Mouse (Mus musculus) heart, postnatal 10 days (tissue): ENCODE data around the gene Gm10282. TPM values are rescaled to one million over a fixed set of nuclear protein-coding genes. Genes with fewer than 3 reads are reported as not detected.

ENCODE experiments used
- DNase-seq, 2 experiments: peaks; one replicate each; pipeline ENCODE4 v3.0.0; 2021
- intact Hi-C: fragments of 180-260 bp; cut with DNase I; formaldehyde crosslinking; loops from one replicate; pipeline ENCODE4 v1.15.1; 2025
- total RNA-seq, 2 experiments: library from RNA; stranded (reverse); gene quantifications; 2 replicates each; pipeline ENCODE4 v1.2.3; 2021

Gm10282 gene
- total RNA-seq, 2 experiments from 2014 or later: 15.9 to 19.4 TPM

DNA sequence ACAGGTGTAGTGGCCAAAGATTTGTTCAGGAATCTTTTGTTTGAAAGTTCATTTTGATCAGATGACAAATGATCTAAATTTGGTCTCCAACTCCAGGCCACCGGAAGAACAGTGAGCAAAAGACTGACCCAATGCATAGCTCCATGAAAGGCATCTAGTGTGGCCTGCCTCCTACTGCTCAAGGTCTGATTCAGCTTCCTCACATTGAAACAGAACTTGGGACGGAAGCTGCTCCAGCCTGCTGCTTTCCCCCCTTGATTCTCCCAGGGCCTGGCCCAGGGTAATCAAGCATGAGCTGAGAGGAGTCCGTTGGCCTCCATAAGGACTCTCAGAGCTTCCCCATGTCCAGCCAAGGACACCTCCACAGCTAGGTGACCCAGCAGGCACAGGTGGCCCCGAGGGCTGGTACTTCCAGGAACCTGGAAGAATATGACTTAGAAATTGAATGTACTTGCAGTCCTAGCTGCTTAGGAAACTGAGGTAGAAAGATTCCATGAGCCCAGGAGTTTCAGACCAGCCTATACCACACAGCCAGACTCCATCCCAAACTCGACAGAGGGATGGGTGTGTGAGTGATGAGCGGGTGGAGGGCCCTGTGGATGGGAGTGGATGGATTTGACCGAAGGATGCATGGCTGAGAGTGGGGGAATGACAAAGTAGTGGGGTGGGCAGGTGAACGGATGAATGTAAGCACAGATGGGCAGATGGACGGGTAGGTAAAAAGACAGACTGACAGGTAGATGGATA, 4.2 kb downstream of the Gm10282 start:
- no peak for DNase-seq
- intact Hi-C loops: loop anchor here (1.0 kb wide), 1 partner anchor 18 kb away; the partner anchor contains the start of gene Klf2

DNA sequence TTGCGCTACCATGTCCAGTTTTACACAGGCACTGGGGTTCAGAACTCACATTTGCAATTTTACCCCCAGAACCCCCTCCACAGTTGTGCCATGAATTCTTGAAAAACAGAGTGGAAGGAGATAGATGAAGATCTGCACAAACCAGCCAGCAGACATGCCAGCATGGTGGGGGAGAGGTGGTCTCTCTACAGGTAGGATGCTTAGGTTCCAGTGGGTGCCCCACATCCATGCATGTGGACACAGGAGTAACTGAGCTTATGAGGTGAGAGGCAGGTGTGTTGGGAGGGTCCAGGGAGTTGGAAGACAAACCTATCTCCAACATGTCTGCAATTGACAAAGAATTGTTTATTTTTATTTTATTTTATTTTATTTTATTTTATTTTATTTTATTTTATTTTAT, 6.1 kb downstream of the Gm10282 start:
- no peak for DNase-seq
- intact Hi-C loops: no loop called here

DNA sequence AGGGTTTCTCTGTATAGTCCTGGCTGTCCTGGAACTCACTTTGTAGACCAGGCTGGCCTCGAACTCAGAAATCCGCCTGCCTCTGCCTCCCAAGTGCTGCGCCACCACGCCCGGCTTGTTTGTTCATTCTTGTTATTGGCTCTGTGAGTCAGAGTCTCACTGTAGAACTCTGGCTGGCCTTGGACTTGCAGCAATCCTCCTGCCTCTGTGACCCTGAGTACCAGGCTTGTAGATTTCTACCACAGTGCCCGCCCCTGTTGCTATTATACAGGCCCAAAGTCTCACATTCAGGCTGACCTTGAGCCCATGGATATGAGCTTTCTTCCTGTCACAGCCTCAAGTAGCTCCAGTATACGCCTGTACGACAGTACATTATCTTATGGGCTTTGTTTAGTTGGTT, 8.5 kb downstream of the Gm10282 start:
- DNase-seq: no peak
- intact Hi-C loops: no loop called here

GRCm38 (mm10) chr8:72295679-72296078, 9.4 kb downstream of the Gm10282 start:
- DNase-seq: peak; percentile 94 to 96
- intact Hi-C loops: loop anchor here (1.0 to 2.0 kb wide), 3 partner anchors 15 to 28 kb away; no protein-coding TSS in a partner anchor

DNA sequence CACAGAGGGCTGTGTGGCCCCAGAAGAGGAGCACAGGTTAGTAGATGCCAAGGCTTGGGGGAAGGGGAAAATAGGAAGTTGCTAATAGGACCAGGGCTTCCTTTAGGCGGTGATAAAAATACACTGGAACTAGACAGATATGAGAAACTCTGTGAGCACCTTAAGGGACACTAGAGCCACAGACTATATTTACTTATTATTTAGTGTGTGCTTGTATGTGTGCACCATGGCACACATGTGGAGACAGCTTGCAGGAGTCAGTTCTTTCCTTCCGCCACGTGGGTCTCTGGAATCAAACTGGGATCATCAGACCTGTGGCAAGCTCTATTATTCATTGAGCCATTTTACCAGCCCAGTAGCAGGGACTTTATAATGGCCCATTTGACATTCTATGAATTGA, 9.9 kb downstream of the Gm10282 start:
- DNase-seq: peak; percentile 35 to 41
- intact Hi-C loops: loop anchor here (1.0 to 2.0 kb wide), 3 partner anchors 14 to 28 kb away; no protein-coding TSS in a partner anchor

GRCm38 (mm10) chr8:72293309-72293708, 11.8 kb downstream of the Gm10282 start:
- DNase-seq: no peak
- intact Hi-C loops: no loop called here

GRCm38 (mm10) chr8:72291104-72291503, 14.0 kb downstream of the Gm10282 start:
- intact Hi-C loops: no loop called here
- DNase-seq: no peak

DNA sequence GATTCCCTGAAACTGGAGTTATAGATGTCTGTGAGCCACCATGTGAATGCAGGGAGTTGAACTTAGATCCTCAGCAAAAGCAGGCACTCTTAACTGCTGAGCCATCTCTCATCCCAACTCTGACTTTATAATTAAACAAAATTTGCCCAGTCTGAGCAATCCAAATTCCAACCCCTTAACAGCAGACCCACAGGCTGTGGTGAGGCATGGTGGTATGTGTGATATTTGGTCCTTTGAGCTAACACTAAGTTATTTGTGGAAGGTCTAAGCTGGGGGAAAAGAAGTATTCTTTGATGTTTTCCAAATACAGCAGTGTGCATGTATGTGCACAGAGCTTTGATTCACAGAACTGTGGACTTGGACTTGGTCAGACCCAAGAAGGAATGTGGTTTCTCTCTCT, 16.0 kb downstream of the Gm10282 start:
- intact Hi-C loops: no loop called here
- no peak for DNase-seq

GRCm38 (mm10) chr8:72285285-72285684, 19.8 kb downstream of the Gm10282 start:
- no peak for DNase-seq
- intact Hi-C loops: no loop called here

DNA sequence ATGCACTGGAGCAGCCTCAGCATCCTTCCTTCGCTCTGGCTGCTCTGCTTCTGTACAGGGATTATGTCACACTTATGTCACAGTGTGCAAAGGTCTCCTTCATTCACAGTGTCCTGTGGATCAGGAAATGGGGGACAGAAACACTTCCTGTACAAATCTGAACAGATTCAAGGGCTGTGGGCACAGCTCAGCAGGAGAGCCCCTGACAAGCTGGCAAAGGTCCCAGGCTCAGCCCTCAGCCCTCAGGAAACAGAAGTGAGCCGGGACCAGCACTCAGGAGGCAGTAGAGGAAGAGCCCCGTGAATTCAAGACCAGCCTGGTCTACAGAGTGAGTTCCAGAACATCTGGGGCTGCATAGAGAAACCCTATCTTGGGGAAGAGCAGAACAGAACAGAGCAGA, 23.4 kb downstream of the Gm10282 start:
- intact Hi-C loops: loop anchor here (2.0 kb wide), 1 partner anchor 13 kb away; no protein-coding TSS in a partner anchor
- peak; percentile 56 to 58 for DNase-seq

DNA sequence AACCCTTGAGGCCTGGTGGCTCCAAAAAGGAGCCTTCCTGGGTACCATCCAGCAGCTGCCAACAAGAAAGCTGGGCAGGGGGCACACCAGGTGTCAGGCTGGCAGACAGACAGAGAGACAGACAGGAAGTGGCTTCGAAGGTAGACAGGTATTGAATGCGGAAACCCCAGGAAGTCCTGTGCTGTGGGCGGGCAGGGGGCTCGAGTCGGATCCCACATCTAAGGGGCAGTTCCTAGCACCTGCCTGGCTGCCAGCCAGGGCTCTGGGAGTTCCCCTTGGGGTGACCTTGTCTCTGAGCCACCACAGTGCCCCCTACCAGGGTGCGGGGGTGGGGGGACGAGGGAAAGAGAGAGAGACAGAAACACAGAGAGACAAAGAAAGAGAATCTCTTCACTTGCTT, 25.9 kb downstream of the Gm10282 start:
- no peak for DNase-seq
- intact Hi-C loops: no loop called here

- intact Hi-C loops: no loop called here
- DNase-seq: no peak
Measured at GRCm38 (mm10) chr8:72277244-72277643, 27.8 kb downstream of the Gm10282 start.

GRCm38 (mm10) chr8:72273807-72274206, 31.3 kb downstream of the Gm10282 start:
- no peak for DNase-seq
- intact Hi-C loops: no loop called here

- intact Hi-C loops: no loop called here
- peak in 1 of 2 experiments; percentile 10 for DNase-seq
Measured at GRCm38 (mm10) chr8:72273111-72273770, 31.8 kb downstream of the Gm10282 start.

DNA sequence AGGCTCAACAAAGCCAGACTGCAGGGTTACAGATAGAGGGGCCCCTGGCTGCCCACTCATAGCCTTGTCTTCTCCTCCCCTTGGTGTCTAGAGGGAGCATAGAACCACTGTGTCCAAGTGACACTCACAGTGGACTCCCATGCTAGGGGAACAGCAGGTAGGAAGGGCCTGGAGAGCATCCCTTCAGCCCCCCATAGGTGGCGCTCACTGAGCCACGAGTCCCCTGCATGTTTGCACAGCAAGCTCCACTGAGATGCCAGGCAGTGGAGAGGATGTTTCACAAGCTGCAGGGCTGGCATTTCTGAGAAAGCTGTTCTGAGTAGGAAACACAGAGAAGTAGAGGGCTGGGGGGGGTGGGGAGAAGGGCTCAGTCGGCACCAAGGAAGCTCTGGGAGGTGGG, 32.7 kb downstream of the Gm10282 start:
- DNase-seq: peak; percentile 79 to 81
- intact Hi-C loops: no loop called here

DNA sequence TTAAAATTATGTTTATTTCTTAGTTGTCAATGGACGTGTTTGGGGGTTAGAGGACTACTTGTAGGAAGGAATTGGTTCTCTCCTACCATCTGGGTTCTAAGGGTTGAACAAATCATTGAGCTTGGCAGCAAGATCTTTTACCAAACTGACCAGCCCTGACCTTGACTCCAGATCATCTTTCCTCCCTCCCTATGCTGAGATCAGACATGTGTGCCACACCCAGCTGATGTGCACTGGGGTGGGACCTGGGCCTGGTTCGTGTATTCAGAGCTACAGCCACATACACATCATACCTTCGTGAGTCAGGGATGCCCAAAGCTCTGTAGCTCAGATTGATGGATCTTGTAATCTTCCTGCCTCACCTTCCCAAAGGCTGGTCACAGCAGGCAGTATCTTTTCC, 33.4 kb downstream of the Gm10282 start:
- peak in 1 of 2 experiments; percentile 10 for DNase-seq
- intact Hi-C loops: no loop called here

DNA sequence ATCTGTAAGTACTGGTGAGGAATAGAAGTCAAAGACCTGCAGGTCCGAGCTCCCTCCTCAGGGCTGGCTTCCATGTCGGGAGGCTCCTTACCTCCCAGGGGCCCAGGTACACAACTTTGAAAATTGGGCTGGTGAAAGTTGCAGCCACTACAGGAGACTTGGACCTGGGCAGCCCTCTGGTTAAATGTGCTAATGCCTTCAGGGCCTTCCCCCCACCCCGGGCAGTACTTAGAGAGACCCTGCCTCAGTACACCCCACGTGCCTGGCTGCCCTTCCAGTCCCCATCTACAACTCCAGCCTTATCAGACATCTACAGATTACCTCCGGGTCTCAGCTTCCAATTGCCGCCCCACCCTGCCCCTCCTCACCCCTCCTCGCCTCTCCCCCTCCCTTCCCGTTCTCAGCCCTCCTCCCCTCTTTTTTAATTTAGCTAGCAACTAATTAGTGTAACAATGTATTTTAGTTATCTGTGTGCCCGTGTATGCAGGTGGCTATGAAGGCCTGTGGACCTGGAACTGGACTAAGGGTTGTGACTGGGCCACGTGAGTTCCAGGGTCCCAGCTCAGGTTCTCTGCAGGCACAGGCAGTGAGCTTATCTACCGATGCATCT, 33.9 kb downstream of the Gm10282 start:
- intact Hi-C loops: no loop called here
- DNase-seq: peak in 1 of 2 experiments; percentile 6

DNA sequence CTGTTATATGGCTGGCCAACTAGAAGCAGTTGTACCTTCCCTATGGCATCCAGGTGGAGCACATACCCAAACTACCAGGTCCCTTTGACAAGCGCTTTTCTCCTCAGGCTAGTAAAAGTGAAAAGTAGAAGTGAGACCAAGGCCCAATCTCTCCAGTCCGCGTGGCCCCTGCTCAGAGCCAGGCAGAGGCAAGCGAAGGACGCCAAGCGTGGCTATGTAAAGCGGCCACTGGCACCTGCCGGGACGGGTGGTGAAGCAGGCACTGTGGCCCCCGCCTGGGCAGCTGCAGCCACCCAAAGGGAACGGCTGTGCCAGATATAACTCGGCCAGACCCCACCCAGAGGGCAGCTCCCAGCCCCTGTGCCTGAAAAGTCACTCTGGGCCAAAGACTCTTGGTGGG, 34.5 kb downstream of the Gm10282 start:
- intact Hi-C loops: no loop called here
- DNase-seq: no peak

DNA sequence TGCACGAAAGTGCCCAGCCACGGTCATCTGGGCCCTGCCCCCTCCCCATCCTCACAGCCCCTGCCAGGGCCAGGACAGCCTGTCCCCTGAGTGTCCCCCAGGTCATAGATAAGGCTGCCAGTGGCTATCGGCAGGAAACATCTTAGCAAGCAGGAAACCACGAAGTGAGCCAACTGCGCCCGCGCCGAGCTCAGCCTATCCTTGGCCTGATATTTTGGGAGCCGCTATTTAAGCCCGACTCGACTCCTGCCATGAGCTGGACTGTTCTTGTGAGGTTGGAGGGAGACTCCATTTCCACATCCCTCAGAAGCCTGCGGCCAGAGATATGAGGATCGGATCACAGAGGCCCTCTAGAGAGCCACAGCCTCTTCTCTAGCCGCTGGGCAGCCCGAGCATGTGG, 36.7 kb downstream of the Gm10282 start:
- peak; percentile 87 to 89 for DNase-seq
- intact Hi-C loops: loop anchor here (1.0 to 2.0 kb wide), 2 partner anchors 27 to 52 kb away; no protein-coding TSS in a partner anchor

GRCm38 (mm10) chr8:72267106-72267505, 38.0 kb downstream of the Gm10282 start:
- DNase-seq: no peak
- intact Hi-C loops: no loop called here

DNA sequence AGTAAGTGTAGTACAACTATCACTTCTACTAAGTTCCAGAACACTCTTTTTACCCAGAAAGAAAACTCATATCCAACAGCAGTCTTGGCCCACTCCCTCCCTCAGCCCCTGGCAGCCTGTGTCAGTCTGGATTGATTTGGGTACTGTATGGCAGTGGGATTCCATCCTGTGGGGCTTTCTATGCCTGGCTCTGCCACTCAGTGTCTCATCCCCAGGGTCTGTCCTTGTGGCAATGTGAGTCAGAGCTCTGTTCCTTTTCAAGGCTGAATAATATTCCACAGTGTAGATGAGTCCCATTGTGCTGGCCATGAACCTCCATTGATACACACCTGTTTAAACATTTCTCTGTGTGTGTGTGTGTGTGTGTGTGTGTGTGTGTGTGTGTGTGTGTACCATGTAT, 38.4 kb downstream of the Gm10282 start:
- DNase-seq: no peak
- intact Hi-C loops: no loop called here
